ENCODE assay signal across 8 mouse cellular contexts in the genomic region with DNA sequence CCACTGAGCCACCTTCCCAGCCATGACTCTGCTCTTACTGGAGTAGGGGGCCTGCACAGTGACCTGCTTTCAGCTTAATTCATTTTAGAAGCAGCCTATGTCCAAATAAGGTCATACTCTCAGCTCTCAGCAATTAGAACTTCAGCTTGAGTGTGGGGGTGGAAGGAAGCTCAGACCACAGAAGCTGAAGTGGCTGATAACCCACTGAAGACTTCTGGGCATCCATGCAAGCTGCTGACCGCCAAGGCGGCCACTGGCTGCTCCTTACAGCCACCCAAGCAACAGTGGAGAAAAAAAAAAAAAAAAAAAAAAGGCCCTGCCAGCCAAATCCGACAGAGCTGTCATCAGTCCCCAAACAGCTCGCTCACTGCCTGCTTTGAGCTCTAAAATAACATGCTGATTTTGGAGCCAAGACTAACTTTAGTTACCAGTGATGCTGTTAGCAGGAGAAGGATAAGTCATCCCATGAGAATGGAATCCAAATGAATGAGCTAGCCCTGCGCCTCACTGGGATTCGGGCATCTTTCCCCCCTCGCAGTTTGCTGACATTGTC.
DNase-seq lines count a peak whose midpoint lies in the region; ATAC-seq and TF ChIP-seq lines count a peak whose summit lies in the region.

No protein-coding gene starts in this region.

- H3K4me2 ChIP-seq in lung, embryonic 14.5 days: no peak overlapping the region
- no peak overlapping the region for H3K4me2 ChIP-seq in midbrain, embryonic 15.5 days

- no peak overlapping the region for H3K9ac ChIP-seq in lung, embryonic 14.5 days
- no peak overlapping the region for H3K9ac ChIP-seq in midbrain, embryonic 15.5 days

- H3K4me1 ChIP-seq in lung, embryonic 14.5 days (ENCODE audit: insufficient read depth): peaks cover 11% of the 10 kb centered on the region
- no peaks in the 10 kb centered on the region for H3K4me1 ChIP-seq in midbrain, embryonic 15.5 days

- no peaks in the 10 kb centered on the region for H3K9me3 ChIP-seq in lung, embryonic 14.5 days (ENCODE audit: low read depth, low read length)
- no peaks in the 10 kb centered on the region for H3K9me3 ChIP-seq in midbrain, embryonic 15.5 days

- no peak overlapping the region for H3K4me3 ChIP-seq in lung, embryonic 14.5 days (ENCODE audit: low read depth, low read length)
- no peak overlapping the region for H3K4me3 ChIP-seq in midbrain, embryonic 15.5 days

- peak overlapping the region; percentile 78 for H3K27ac ChIP-seq in lung, embryonic 14.5 days (ENCODE audit: low read depth)
- no peak overlapping the region for H3K27ac ChIP-seq in midbrain, embryonic 15.5 days

- peak; percentile 69 for ATAC-seq in lung, embryonic 14.5 days (ENCODE audit: insufficient read depth)
- no peak for ATAC-seq in midbrain, embryonic 15.5 days (replicated peaks)

- H3K36me3 ChIP-seq in lung, embryonic 14.5 days (ENCODE audit: insufficient read depth): no peaks in the 10 kb centered on the region
- no peaks in the 10 kb centered on the region for H3K36me3 ChIP-seq in midbrain, embryonic 15.5 days (replicated peaks)

- peak; percentile 79 for DNase-seq in lung, embryonic 14.5 days
- DNase-seq in lung, adult 18-20 months: no peak
- DNase-seq in frontal cortex, postnatal 36 days (ENCODE audit: low spot score in 2 of 2): peak; percentile 28 to 62
- peak; percentile 11 to 14 for DNase-seq in layer of hippocampus, adult 8-10 months (ENCODE audit: low spot score in 2 of 2)
- DNase-seq in right cerebral cortex, postnatal 36 days (ENCODE audit: low spot score in 2 of 2): peak; percentile 23 to 50
- no peak for DNase-seq in urinary bladder, postnatal 10 days (ENCODE audit: low spot score)
- no peak for DNase-seq in urinary bladder, postnatal 14 days (ENCODE audit: low spot score)

- no peak for TF ChIP-seq CTCF in lung, embryonic 14.5 days (IDR thresholded peaks at IDR 0.05; ENCODE audit: low read depth)

- no peaks in the 10 kb centered on the region for H3K27me3 ChIP-seq in lung, embryonic 14.5 days (ENCODE audit: insufficient read depth, low read length)
- no peaks in the 10 kb centered on the region for H3K27me3 ChIP-seq in midbrain, embryonic 15.5 days (replicated peaks)

- WGBS in lung, embryonic 14.5 days: 31% methylated on average over 7 of the region's 7 CpGs
- 66% methylated on average over 7 of the region's 7 CpGs for WGBS in midbrain, embryonic 15.5 days

Comparison
In these comparisons a context has a peak if more than half of its experiments do, and no peak if none do; other contexts are left out.
1. DNase-seq: peak in lung, embryonic 14.5 days (single experiment), frontal cortex, postnatal 36 days (2 of 2), layer of hippocampus, adult 8-10 months (2 of 2) and right cerebral cortex, postnatal 36 days (2 of 2); none in lung, adult 18-20 months (0 of 2), urinary bladder, postnatal 10 days (single experiment) and urinary bladder, postnatal 14 days (single experiment).